Mouse (Mus musculus): ENCODE measurements at regions not wholly inside any gene's neighbourhood (a gene's known extent, or its start where the extent isn't known, plus 50 kb on each side); places are given as distances from the start of the nearest gene placed in this dataset.

DNA sequence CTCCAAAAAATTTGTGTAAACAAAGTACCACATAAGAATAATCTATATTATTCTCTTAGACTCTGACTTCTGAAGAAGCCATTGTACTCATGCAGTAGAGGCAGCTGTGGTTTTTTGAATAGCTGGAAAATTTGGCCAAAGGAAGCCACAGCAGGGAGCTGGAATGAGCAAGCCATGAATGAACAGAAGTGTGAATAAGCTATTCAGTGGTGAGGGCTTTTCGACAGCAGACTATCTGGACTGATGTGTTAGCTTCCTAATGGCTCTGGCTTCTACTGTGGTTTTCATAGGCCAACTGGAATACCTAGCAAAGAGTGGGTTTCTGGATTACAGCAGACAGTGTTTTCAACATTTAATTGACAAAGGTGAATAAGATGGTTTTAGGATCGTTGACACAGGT, 2842.0 kb upstream of the Lrrc6 start:
- TF ChIP-seq CTCF (IDR thresholded peaks at IDR 0.05; ENCODE audit: low read depth) (no peak), EP300 (IDR thresholded peaks at IDR 0.05; ENCODE audit: low read depth) (no peak)
